Mouse (Mus musculus) liver, postnatal 0 days (tissue): ENCODE results near the gene 4930519G04Rik.

ENCODE experiments used
- CTCF ChIP-seq: sonication (generic); IDR thresholded peaks from 2 replicates; pipeline ENCODE4 v1.5.1; 2016; ENCODE audit warnings: antibody characterized with exemption, low read depth
- EP300 ChIP-seq: IDR thresholded peaks from 2 replicates; pipeline ENCODE4 v1.6.1; 2016; ENCODE audit warnings: antibody characterized with exemption, low read depth, mild to moderate bottlenecking

DNA sequence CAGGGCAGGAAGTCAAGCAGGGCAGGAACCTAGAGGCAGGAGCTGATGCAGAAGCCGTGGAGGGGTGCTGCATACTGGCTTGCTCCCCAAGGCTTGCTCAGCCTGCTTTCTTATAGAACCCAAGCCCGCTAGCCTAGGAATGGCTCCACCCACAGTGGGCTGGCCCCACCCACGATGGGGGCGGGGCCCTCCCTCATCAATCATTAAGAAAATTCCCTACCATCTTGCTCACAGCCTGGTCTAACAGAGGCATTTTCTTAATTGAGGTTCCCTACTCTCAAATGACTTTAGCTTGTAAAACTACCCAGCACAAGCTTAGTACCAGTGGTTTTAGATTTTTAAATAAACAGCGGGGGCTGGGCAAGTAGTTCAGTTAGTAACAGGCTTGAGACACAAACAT lies 78.2 kb downstream of the 4930519G04Rik start:
- TF ChIP-seq CTCF (no peak), EP300 (no peak)
